Mouse (Mus musculus) embryonic facial prominence, embryonic 13.5 days (tissue): Measurements from ENCODE around the gene Dnmbp. TPM values are rescaled to one million over a fixed set of nuclear protein-coding genes. Genes with fewer than 3 reads are reported as not detected.

ENCODE experiments used
- ATAC-seq: fragments of 200-750 bp; cut with Nextera tagmentation; 2 replicates; pipeline ENCODE4 v1.8.0; 2017; ENCODE audit warnings: low read depth; ENCODE audit not compliant: insufficient number of reproducible peaks, insufficient read depth, low FRiP score, low TSS enrichment
- H3K27ac ChIP-seq: fragments of 300-500 bp; sonication (generic); 2 replicates; pipeline ENCODE4 v1.5.1; 2015; ENCODE audit warnings: moderate library complexity, mild to moderate bottlenecking, inconsistent platforms
- H3K27me3 ChIP-seq: fragments of 300-500 bp; sonication (generic); 2 replicates; pipeline ENCODE4 v1.6.1; 2015; ENCODE audit warnings: mild to moderate bottlenecking, inconsistent platforms
- H3K36me3 ChIP-seq: fragments of 300-500 bp; sonication (generic); 2 replicates; pipeline ENCODE4 v1.6.1; 2015; ENCODE audit warnings: mild to moderate bottlenecking, inconsistent platforms
- H3K4me1 ChIP-seq: fragments of 300-500 bp; sonication (generic); 2 replicates; pipeline ENCODE4 v1.6.1; 2015; ENCODE audit warnings: inconsistent platforms
- H3K4me2 ChIP-seq: fragments of 300-500 bp; sonication (generic); 2 replicates; pipeline ENCODE4 v1.6.1; 2015; ENCODE audit warnings: moderate library complexity, mild to moderate bottlenecking, inconsistent platforms
- H3K4me3 ChIP-seq: fragments of 300-500 bp; sonication (generic); 2 replicates; pipeline ENCODE4 v1.5.1; 2015; ENCODE audit warnings: mild to moderate bottlenecking, inconsistent platforms
- H3K9ac ChIP-seq: fragments of 300-500 bp; sonication (generic); 2 replicates; pipeline ENCODE4 v1.6.1; 2015; ENCODE audit warnings: mild to moderate bottlenecking, inconsistent platforms
- H3K9me3 ChIP-seq: fragments of 300-500 bp; sonication (generic); 2 replicates; pipeline ENCODE4 v1.6.1; 2016; ENCODE audit warnings: inconsistent platforms
- WGBS: fragments of 180-500 bp; shearing (Covaris S2); methylation state at CpG from one replicate; pipeline ENCODE4 v1.1.7; 2015; ENCODE audit warnings: mixed read lengths; 5-methylcytosine and 5-hydroxymethylcytosine counted together
- polyA plus RNA-seq: library from polyadenylated mRNA; unstranded; fragments of >200 nt; fragmentation: Nextera tagmentation; extraction: Ambion mirVana; gene quantifications from 2 replicates; pipeline ENCODE4 v1.2.1, GENCODE M21; 2015

Dnmbp gene
- polyA plus RNA-seq: 19.9 and 20.5 TPM in 2 replicates

GRCm38 (mm10) chr19:43939769-43940689 lies at the start of gene Dnmbp:
Gene Dnmbp, minus strand, starts transcription at chr19:43940191.
- peak; percentile 81; the same call in 1 of the 2 replicates for ATAC-seq
- peak within 1 kb of the TSS; percentile 74 for H3K4me2 ChIP-seq
- no peaks in the 10 kb centered on the region for H3K27me3 ChIP-seq
- WGBS: 4% methylated on average over 94 of the region's 94 CpGs
- no peak within 1 kb of the TSS; the same call in 1 of the 2 replicates for H3K27ac ChIP-seq
- peaks cover 14% of the 10 kb centered on the region for H3K4me1 ChIP-seq
- H3K36me3 ChIP-seq: no peaks in the 10 kb centered on the region
- peak within 1 kb of the TSS; percentile 76 for H3K4me3 ChIP-seq
- H3K9ac ChIP-seq: peak within 1 kb of the TSS; percentile 85
- H3K9me3 ChIP-seq: no peaks in the 10 kb centered on the region

GRCm38 (mm10) chr19:43986069-43986794 lies 46.2 kb upstream of the Dnmbp start, which contains the start of gene Cpn1:
Gene Cpn1, minus strand, starts transcription at chr19:43986556.
- peaks cover 16% of the 10 kb centered on the region for H3K27me3 ChIP-seq
- no peak within 1 kb of the TSS for H3K4me3 ChIP-seq
- H3K9ac ChIP-seq: no peak within 1 kb of the TSS
- H3K9me3 ChIP-seq: no peaks in the 10 kb centered on the region
- no peak for ATAC-seq
- H3K27ac ChIP-seq: no peak within 1 kb of the TSS
- H3K4me1 ChIP-seq: 0 out of 2 replicates have a peak, but pooled peaks cover 7% of the 10 kb centered on the region
- WGBS: 21% methylated on average over 30 of the region's 30 CpGs
- peak within 1 kb of the TSS; percentile 41 for H3K4me2 ChIP-seq
- no peaks in the 10 kb centered on the region for H3K36me3 ChIP-seq

- 88% methylated on average over 5 of the region's 5 CpGs for WGBS
- Histone ChIP-seq H3K9me3 (no peaks in the 10 kb centered on the region), H3K4me2 (no peak overlapping the region)
Observed at GRCm38 (mm10) chr19:43981992-43982391, 42.0 kb upstream of the Dnmbp start.

DNA sequence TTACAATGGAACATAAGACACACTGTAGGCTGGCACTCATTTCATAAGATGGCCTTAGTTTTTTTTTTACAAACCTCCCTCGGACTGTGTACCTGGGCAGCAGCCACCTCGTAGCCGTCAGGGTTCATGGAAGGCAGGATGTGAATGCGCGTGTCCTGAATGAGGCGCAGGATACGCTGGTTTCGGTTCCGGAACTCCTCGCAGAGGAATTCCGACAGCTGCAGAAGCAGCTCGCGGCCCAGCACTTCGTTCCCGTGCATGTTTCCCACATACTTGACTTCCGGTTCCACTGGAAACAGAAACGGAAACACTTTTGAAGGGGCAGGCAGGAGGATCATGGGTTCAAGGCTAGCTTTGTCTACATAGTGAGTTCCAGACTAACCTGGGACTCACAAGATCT lies 40.7 kb upstream of the Dnmbp start:
- Histone ChIP-seq H3K36me3 (no peaks in the 10 kb centered on the region), H3K4me2 (no peak overlapping the region), H3K27me3 (peaks cover under 1% of the 10 kb centered on the region), H3K4me1 (no peaks in the 10 kb centered on the region), H3K9ac (no peak overlapping the region), H3K9me3 (no peaks in the 10 kb centered on the region), H3K27ac (no peak overlapping the region), H3K4me3 (no peak overlapping the region)
- 92% methylated on average over 17 of the region's 17 CpGs for WGBS
- ATAC-seq: no peak

More at GRCm38 (mm10) chr19:43981992-43982391, 42.0 kb upstream of the Dnmbp start:
- no peak overlapping the region for H3K27ac ChIP-seq
- H3K27me3 ChIP-seq: peaks cover 13% of the 10 kb centered on the region
- 0 out of 2 replicates have a peak, but pooled peaks cover 7% of the 10 kb centered on the region for H3K4me1 ChIP-seq
- no peaks in the 10 kb centered on the region for H3K36me3 ChIP-seq
- no peak overlapping the region for H3K9ac ChIP-seq
- ATAC-seq: no peak
- no peak overlapping the region for H3K4me3 ChIP-seq

DNA sequence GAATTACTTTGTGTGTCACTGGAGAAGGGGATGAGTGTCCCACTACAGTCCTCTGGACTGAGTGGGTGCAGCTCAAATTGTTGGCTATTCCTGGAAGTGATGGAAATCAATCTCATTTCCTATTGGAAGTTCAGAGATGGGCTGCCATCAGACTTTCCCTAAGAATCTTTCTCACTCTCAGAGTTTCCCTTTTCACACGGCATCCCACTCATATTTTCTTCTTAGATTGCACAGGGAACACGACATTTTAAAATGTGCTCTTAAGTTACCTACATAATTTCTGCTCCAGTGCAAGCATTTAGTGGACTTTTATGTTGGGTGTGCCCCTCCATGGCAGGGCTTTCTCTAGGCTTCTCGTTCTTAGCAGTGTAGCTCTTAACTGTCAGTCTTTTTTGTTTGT lies 37.8 kb upstream of the Dnmbp start:
- no peak for ATAC-seq
- Histone ChIP-seq H3K4me1 (no peaks in the 10 kb centered on the region), H3K4me3 (no peak overlapping the region), H3K9me3 (no peaks in the 10 kb centered on the region), H3K4me2 (no peak overlapping the region), H3K27me3 (no peaks in the 10 kb centered on the region), H3K36me3 (no peaks in the 10 kb centered on the region), H3K27ac (no peak overlapping the region), H3K9ac (no peak overlapping the region)
- 77% methylated on average over 3 of the region's 3 CpGs for WGBS

GRCm38 (mm10) chr19:43976661-43977060 lies 36.7 kb upstream of the Dnmbp start:
- no peaks in the 10 kb centered on the region for H3K36me3 ChIP-seq
- no peak for ATAC-seq
- H3K9ac ChIP-seq: no peak overlapping the region
- no peaks in the 10 kb centered on the region for H3K4me1 ChIP-seq
- no peak overlapping the region for H3K4me2 ChIP-seq
- WGBS: 76% methylated on average over 6 of the region's 6 CpGs
- H3K27me3 ChIP-seq: no peaks in the 10 kb centered on the region
- no peaks in the 10 kb centered on the region for H3K9me3 ChIP-seq
- H3K4me3 ChIP-seq: no peak overlapping the region
- no peak overlapping the region for H3K27ac ChIP-seq

- ATAC-seq: no peak
- H3K36me3 ChIP-seq: no peaks in the 10 kb centered on the region
- no peaks in the 10 kb centered on the region for H3K9me3 ChIP-seq
- H3K9ac ChIP-seq: no peak overlapping the region
- 93% methylated on average over 6 of the region's 6 CpGs for WGBS
- no peaks in the 10 kb centered on the region for H3K4me1 ChIP-seq
- no peaks in the 10 kb centered on the region for H3K27me3 ChIP-seq
- H3K4me3 ChIP-seq: no peak overlapping the region
- H3K4me2 ChIP-seq: no peak overlapping the region
- H3K27ac ChIP-seq: no peak overlapping the region
Observed at GRCm38 (mm10) chr19:43974221-43974620, 34.2 kb upstream of the Dnmbp start.

DNA sequence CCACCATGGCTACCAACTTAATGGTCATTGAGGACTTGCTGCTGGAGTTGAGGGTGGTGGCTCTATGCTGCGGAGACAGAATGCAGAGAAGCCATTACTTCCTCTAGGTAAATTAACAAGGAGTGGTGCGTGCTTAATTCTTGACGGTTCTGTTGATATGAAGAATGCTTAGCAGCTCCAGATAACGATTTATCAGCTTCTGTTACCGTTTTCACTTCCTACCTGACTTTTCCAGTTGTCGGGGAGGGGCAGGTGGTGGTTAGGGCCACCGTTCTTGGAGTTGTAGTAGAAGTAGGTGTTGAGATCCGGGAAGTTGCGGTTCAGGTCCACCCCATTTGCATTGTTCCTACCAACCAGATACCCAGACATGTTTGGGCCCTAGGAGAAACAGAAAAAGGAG lies 33.7 kb upstream of the Dnmbp start:
- Histone ChIP-seq H3K27me3 (no peaks in the 10 kb centered on the region), H3K4me1 (no peaks in the 10 kb centered on the region), H3K4me2 (no peak overlapping the region), H3K4me3 (no peak overlapping the region), H3K9ac (no peak overlapping the region), H3K9me3 (no peaks in the 10 kb centered on the region), H3K36me3 (no peaks in the 10 kb centered on the region), H3K27ac (no peak overlapping the region)
- WGBS: 90% methylated on average over 9 of the region's 9 CpGs
- ATAC-seq: no peak

DNA sequence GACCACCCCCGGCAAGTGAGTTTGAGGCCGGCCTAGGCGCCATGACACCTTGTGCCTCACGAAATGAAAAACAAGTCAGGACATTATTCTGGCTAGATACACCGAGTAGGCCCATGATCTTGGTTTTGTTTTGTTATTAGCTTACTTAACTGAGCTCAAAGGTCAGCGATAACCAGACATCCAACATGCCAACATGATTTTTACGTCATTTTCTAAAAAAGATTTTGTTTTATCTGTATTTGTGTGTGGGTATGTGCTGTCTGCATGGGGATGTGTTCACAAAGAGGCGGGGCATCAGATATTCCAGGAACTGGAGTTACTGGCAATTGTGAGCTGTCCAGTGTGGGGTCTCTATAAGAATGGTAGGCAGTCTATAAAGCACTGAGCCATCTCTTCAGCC lies 32.1 kb upstream of the Dnmbp start:
- no peak overlapping the region for H3K4me2 ChIP-seq
- no peak for ATAC-seq
- H3K9ac ChIP-seq: no peak overlapping the region
- no peaks in the 10 kb centered on the region for H3K4me1 ChIP-seq
- H3K36me3 ChIP-seq: no peaks in the 10 kb centered on the region
- no peak overlapping the region for H3K27ac ChIP-seq
- H3K4me3 ChIP-seq: no peak overlapping the region
- H3K9me3 ChIP-seq: no peaks in the 10 kb centered on the region
- no peaks in the 10 kb centered on the region for H3K27me3 ChIP-seq
- 88% methylated on average over 8 of the region's 8 CpGs for WGBS

DNA sequence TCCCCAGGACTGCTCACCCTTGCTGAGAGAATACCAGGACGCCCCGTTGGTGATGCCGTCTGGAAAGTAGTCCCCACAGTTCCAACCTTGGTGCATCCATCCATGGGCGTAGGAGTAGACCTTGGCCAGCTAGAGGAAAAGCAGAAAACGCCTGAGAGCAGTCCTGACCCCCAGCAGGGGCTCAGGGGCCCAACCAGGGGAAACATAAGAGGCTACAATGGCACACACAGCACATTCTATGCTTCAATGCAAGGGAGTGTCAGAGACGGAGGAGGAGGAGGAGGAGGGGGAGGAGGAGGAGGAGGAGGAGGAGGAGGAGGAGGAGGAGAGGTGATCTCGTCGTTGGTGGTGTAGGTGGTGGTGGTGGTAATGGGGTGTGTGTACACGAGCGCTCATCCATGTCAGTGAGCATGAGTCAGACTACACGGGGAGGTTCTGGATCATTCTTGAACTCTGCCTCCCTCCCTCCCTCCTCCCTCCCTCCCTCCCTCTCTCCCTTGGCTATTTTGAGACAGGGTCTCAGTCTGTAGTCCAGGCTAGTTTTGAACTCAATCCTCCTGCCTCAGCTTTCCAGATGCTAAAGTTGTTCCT lies 28.5 kb upstream of the Dnmbp start:
- H3K27ac ChIP-seq: no peak overlapping the region
- no peaks in the 10 kb centered on the region for H3K4me1 ChIP-seq
- H3K27me3 ChIP-seq: no peaks in the 10 kb centered on the region; the same call in 1 of the 2 replicates
- no peak overlapping the region for H3K4me2 ChIP-seq
- H3K36me3 ChIP-seq: no peaks in the 10 kb centered on the region
- H3K9me3 ChIP-seq: no peaks in the 10 kb centered on the region
- WGBS: 54% methylated on average over 10 of the region's 11 CpGs
- no peak for ATAC-seq
- no peak overlapping the region for H3K9ac ChIP-seq
- H3K4me3 ChIP-seq: no peak overlapping the region

GRCm38 (mm10) chr19:43966481-43966880 lies 26.5 kb upstream of the Dnmbp start:
- 63% methylated on average over 2 of the region's 2 CpGs for WGBS
- H3K4me2 ChIP-seq: no peak overlapping the region

More at GRCm38 (mm10) chr19:43966481-43966880, 26.5 kb upstream of the Dnmbp start:
- no peak overlapping the region for H3K4me3 ChIP-seq
- H3K4me1 ChIP-seq: no peaks in the 10 kb centered on the region
- no peak overlapping the region for H3K27ac ChIP-seq
- no peak for ATAC-seq
- no peak overlapping the region for H3K9ac ChIP-seq
- H3K27me3 ChIP-seq: peaks cover 3% of the 10 kb centered on the region; the same call in 1 of the 2 replicates
- H3K36me3 ChIP-seq: no peaks in the 10 kb centered on the region
- no peaks in the 10 kb centered on the region for H3K9me3 ChIP-seq
